Mouse (Mus musculus) central nervous system, embryonic 14 days (tissue): ENCODE results near the gene Cd63. TPM values are rescaled to one million over a fixed set of nuclear protein-coding genes. Genes with fewer than 3 reads are reported as not detected.

Source experiments
- polyA plus RNA-seq: library from polyadenylated mRNA; depleted of rRNA; stranded (reverse); fragments of >200 nt; gene quantifications from 2 replicates; pipeline ENCODE4 v1.2.3, GENCODE M21; 2012; rRNA removed

The Cd63 gene
- 92.6 and 159 TPM in 2 replicates for polyA plus RNA-seq

GRCm38 (mm10) chr10:128900698-128901097 is at the start of gene Cd63:
TSS of gene Cd63 (plus strand) at chr10:128900989.

DNA sequence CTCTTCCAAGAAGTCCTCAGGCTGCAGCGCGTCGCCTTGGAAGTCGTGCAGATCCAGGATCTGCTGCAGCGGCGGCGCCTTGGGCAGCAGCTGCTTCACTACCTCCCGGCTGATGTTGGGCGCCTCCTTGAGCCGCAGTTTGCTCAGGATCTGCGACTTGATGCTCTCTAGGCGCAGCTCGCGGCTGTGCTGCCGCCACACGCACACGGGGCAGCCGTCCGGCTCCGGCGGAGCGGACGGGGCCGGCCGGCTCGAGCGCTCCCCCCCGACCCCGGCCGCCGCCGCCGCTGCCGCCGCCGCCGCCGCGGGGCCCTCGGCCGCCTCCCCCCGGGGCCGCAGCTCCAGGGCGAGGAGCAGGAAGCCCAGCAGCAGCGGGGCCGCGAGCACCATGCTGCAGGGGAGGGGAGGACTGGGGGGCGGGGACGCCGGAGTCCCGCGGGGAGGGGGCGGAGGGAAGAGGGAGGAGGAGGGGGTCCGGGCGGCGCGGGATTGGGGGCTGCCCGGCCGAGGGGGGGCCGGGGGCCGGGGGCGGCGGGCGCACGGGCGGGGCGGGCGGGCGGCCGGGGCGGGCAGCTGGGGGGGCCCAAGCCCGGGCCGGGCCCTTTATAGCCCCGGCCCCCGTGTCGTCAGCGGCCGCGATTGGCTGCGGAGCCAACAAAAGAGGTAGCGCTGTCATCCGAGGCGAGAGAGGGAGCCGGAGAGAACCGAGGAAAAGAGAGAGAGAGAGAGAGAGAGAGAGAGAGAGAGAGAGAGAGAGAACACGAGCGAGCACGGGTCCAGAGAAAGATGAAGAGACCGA is 9.3 kb upstream of the Cd63 start, which contains the start of gene Gdf11:
Gene Gdf11, minus strand, starts transcription at position 423 of the 799 bp plus-strand sequence.

DNA sequence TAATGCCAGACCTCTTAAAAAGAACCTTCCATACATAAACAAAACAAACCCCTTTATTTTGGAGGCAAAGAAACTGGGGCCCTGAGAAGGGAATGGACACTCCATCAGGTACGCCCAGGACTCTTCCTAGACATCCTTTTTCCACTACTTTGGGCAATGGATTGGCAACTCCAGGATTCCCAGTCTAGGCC is 21.9 kb downstream of the Cd63 start, which contains the start of gene Rdh5:
Gene Rdh5, minus strand, starts transcription at position 67 of the 191 bp plus-strand sequence.

GRCm38 (mm10) chr10:128923935-128924334 is 23.1 kb downstream of the Cd63 start, which contains the start of gene Bloc1s1:
TSS of gene Bloc1s1 (minus strand) at chr10:128924035.

DNA sequence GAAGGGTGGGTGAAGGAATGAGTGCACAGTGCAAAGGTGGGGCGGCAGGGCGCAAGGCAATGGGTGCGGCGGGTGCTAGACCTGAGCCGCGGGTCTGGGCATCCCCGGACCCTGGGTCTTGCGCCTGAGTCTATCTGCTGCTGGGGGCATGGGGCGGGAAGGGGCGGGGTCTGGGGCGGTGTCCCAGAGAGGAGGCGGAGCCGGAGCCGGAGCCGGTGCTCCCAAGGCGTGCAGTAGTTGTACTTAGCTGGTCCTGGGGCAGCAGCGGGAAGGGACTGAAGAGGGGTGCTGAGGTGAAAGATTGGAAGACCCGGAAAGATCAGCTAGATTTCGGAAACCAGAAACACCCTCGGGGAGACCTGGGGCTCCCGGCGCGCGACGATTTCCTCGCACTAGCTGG is 32.8 kb downstream of the Cd63 start, which contains the start of gene Itga7:
Gene Itga7, plus strand, starts transcription at position 245 of the 400 bp plus-strand sequence.

GRCm38 (mm10) chr10:128960590-128961584 is 60.1 kb downstream of the Cd63 start, which contains the start of gene Mettl7b:
TSS of gene Mettl7b (minus strand) at chr10:128960988.

Other genes starting within 250 kb of the Cd63 start
- gene Suox, start 226.9 kb upstream of the Cd63 start, polyA plus RNA-seq: 11.9 and 12.8 TPM in 2 replicates
- gene Rab5b, start 204.7 kb upstream of the Cd63 start, polyA plus RNA-seq: 99.1 and 109 TPM in 2 replicates
- 0.32 and 2.9 TPM in 2 replicates for gene Pmel, start 196.8 kb upstream of the Cd63 start, polyA plus RNA-seq
- 42.0 and 48.0 TPM in 2 replicates for gene Cdk2, start 196.0 kb upstream of the Cd63 start, polyA plus RNA-seq
- gene Dgka, start 156.1 kb upstream of the Cd63 start, polyA plus RNA-seq: 9.1 and 13.5 TPM in 2 replicates
- gene Pym1, start 153.1 kb upstream of the Cd63 start, polyA plus RNA-seq: 67.1 and 67.8 TPM in 2 replicates
- gene Mmp19, start 110.1 kb upstream of the Cd63 start, polyA plus RNA-seq: 0.69 and 0.94 TPM in 2 replicates
- 27.9 and 30.6 TPM in 2 replicates for gene Dnajc14, start 96.9 kb upstream of the Cd63 start, polyA plus RNA-seq
- 25.4 and 29.3 TPM in 2 replicates for gene Tmem198b, start 96.6 kb upstream of the Cd63 start, polyA plus RNA-seq
- gene Sarnp, start 83.7 kb upstream of the Cd63 start, polyA plus RNA-seq: 110 and 120 TPM in 2 replicates
- gene Ormdl2, start 79.3 kb upstream of the Cd63 start, polyA plus RNA-seq: 28.1 and 30.3 TPM in 2 replicates
- 13.5 and 14.0 TPM in 2 replicates for gene Gdf11, start 9.3 kb upstream of the Cd63 start, polyA plus RNA-seq
- 17.9 and 20.8 TPM in 2 replicates for gene Rdh5, start 21.9 kb downstream of the Cd63 start, polyA plus RNA-seq
- gene Bloc1s1, start 23.0 kb downstream of the Cd63 start, polyA plus RNA-seq: 315 and 318 TPM in 2 replicates
- 4.4 and 11.0 TPM in 2 replicates for gene Itga7, start 32.8 kb downstream of the Cd63 start, polyA plus RNA-seq
- gene Mettl7b, start 60.0 kb downstream of the Cd63 start, polyA plus RNA-seq: not detected in 2 replicates
- not detected in 2 replicates for gene Olfr9, start 88.4 kb downstream of the Cd63 start, polyA plus RNA-seq
- gene Olfr763, start 109.8 kb downstream of the Cd63 start, polyA plus RNA-seq: not detected in 2 replicates
- not detected in 2 replicates for gene Olfr764-ps1, start 138.9 kb downstream of the Cd63 start, polyA plus RNA-seq
- not detected in 2 replicates for gene Olfr765, start 149.0 kb downstream of the Cd63 start, polyA plus RNA-seq
- not detected in 2 replicates for gene Olfr766-ps1, start 168.0 kb downstream of the Cd63 start, polyA plus RNA-seq
- not detected in 2 replicates for gene Olfr767, start 181.9 kb downstream of the Cd63 start, polyA plus RNA-seq
- not detected in 2 replicates for gene Olfr768, start 198.4 kb downstream of the Cd63 start, polyA plus RNA-seq
- gene Olfr769, start 216.9 kb downstream of the Cd63 start, polyA plus RNA-seq: not detected in 2 replicates
- not detected in 2 replicates for gene Olfr770, start 238.0 kb downstream of the Cd63 start, polyA plus RNA-seq